Mouse (Mus musculus) cortical plate, adult 2 months (tissue): Measurements from ENCODE around the gene Fam71e1.

Source experiments
- CTCF ChIP-seq: fragments of 200-500 bp; IDR thresholded peaks from 2 replicates; pipeline ENCODE4 v1.5.1; 2011; ENCODE audit warnings: mild to moderate bottlenecking, control low read depth, low read length; ENCODE audit not compliant: insufficient read depth; ENCODE audit errors: extremely low read depth
- POLR2A ChIP-seq: fragments of 200-500 bp; IDR thresholded peaks from 2 replicates; pipeline ENCODE4 v1.6.1; 2011; ENCODE audit warnings: mild to moderate bottlenecking, low read length, control low read depth; ENCODE audit not compliant: insufficient read depth; ENCODE audit errors: extremely low read depth

DNA sequence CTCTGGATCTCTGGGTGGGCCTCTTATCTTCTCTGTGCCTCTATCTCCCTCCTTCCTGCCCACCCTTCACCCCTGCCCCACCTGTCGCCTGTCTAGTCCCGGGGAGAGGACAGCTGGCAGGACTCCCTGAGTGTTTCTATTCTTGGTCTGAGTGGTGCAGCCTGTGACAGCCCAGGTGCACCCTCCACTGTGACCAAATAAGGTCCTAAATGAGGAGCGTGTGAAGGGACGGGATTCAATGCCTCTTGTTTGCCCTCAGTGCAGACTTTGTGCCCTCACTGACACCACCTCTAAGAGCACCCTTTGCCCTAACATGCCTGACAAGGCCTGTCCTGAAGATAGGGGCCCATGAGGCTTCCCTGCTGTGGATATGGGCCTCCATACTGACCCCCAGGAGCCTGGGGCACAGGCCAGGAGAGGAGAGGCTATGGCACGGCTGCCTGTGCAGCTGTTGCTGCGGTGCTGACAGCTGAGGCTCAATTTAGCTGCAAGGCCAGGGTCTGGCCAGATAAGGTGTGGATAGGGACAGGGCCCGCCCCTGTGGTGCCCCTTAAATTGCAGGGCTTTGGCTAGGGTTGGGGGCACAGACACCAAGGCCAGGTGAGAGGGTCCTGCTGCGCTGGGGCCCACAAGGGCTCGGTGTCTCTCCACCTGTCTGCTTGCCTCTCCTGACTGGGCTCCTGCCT, 23.3 kb upstream of the Fam71e1 start:
- TF ChIP-seq POLR2A (no peak), CTCF (no peak)
